Mouse (Mus musculus): ENCODE results near the gene Gm47996.

- TF ChIP-seq FLI1 (IDR thresholded peaks at IDR 0.05; ENCODE audit: low read length) (no peak), GATA1 (IDR thresholded peaks at IDR 0.05; ENCODE audit: borderline replicate concordance, low read length) (no peak)
These were observed 6.1 kb downstream of the Gm47996 start for GRCm38 (mm10) chr1:151215985-151216384.

All from megakaryocyte, embryonic 14.5 days (primary cell).